ENCODE assay signal across 8 mouse cellular contexts in genomic region chr17:35049561-35050016, GRCm38 (mm10). TPM values are rescaled to one million over a fixed set of nuclear protein-coding genes. Genes with fewer than 3 reads are reported as not detected.
DNase-seq lines count a peak whose midpoint lies in the region; ATAC-seq and TF ChIP-seq lines count a peak whose summit lies in the region.

Gene Clic1, plus strand, starts transcription at chr17:35049966.

- H3K27ac ChIP-seq in forebrain, embryonic 12.5 days: peak within 1 kb of the TSS; percentile 96
- peak within 1 kb of the TSS; percentile 97 for H3K27ac ChIP-seq in hindbrain, embryonic 10.5 days
- H3K27ac ChIP-seq in limb, embryonic 14.5 days (replicated peaks; ENCODE audit: low read depth, low read length): peak within 1 kb of the TSS; percentile 97
- H3K27ac ChIP-seq in midbrain, embryonic 14.5 days (replicated peaks; ENCODE audit: low read depth, low read length): peak within 1 kb of the TSS; percentile 71

- peak; percentile 71 to 78 for DNase-seq in cerebellum, postnatal 10 days
- DNase-seq in cerebellum, adult 9-10 months: no peak
- DNase-seq in adrenal gland, adult 18-20 months (ENCODE audit: low spot score in 2 of 2): peak in 1 of 2 experiments; percentile 50
- DNase-seq in hindbrain, embryonic 10.5 days (ENCODE audit: low spot score): peak; percentile 84
- DNase-seq in limb, embryonic 14.5 days (ENCODE audit: low spot score): peak; percentile 92
- DNase-seq in midbrain, embryonic 14.5 days: peak; percentile 81
- peak; percentile 61 for DNase-seq in thymus, postnatal 0 days (ENCODE audit: low spot score)

- peaks cover 65% of the 10 kb centered on the region for H3K4me1 ChIP-seq in forebrain, embryonic 12.5 days
- H3K4me1 ChIP-seq in hindbrain, embryonic 10.5 days (replicated peaks): peaks cover 80% of the 10 kb centered on the region
- H3K4me1 ChIP-seq in limb, embryonic 14.5 days (ENCODE audit: control insufficient read depth, insufficient read depth, low read length): peaks cover 41% of the 10 kb centered on the region
- peaks cover 36% of the 10 kb centered on the region for H3K4me1 ChIP-seq in midbrain, embryonic 14.5 days (ENCODE audit: control insufficient read depth, insufficient read depth, low read length)

- peak within 1 kb of the TSS; percentile 85 for H3K9ac ChIP-seq in forebrain, embryonic 12.5 days
- peak within 1 kb of the TSS; percentile 79 for H3K9ac ChIP-seq in limb, embryonic 14.5 days (ENCODE audit: low read depth, low read length, severe bottlenecking)
- H3K9ac ChIP-seq in midbrain, embryonic 14.5 days (replicated peaks; ENCODE audit: low read length): peak within 1 kb of the TSS; percentile 51

- peak; percentile 49; the same call in 1 of the 2 replicates for TF ChIP-seq POLR2A in limb, embryonic 14.5 days (IDR thresholded peaks at IDR 0.05; ENCODE audit: borderline replicate concordance, extremely low read depth, insufficient read depth, insufficient read length)

- H3K4me3 ChIP-seq in forebrain, embryonic 12.5 days (replicated peaks): peak within 1 kb of the TSS; percentile 46
- H3K4me3 ChIP-seq in hindbrain, embryonic 10.5 days: peak within 1 kb of the TSS; percentile 76
- H3K4me3 ChIP-seq in limb, embryonic 14.5 days (replicated peaks; ENCODE audit: low read length): peak within 1 kb of the TSS; percentile 63
- peak within 1 kb of the TSS; percentile 32 for H3K4me3 ChIP-seq in midbrain, embryonic 14.5 days (replicated peaks; ENCODE audit: low read depth, low read length)

- H3K27me3 ChIP-seq in forebrain, embryonic 12.5 days: no peaks in the 10 kb centered on the region
- H3K27me3 ChIP-seq in hindbrain, embryonic 10.5 days (ENCODE audit: insufficient read depth, poor library complexity, severe bottlenecking): no peaks in the 10 kb centered on the region
- no peaks in the 10 kb centered on the region for H3K27me3 ChIP-seq in limb, embryonic 14.5 days (ENCODE audit: control insufficient read depth, insufficient read depth, low read length)
- no peaks in the 10 kb centered on the region for H3K27me3 ChIP-seq in midbrain, embryonic 14.5 days (ENCODE audit: control insufficient read depth, insufficient read depth, low read length)

- WGBS in forebrain, embryonic 12.5 days: 3% methylated on average over 11 of the region's 11 CpGs
- 2% methylated on average over 11 of the region's 11 CpGs for WGBS in hindbrain, embryonic 10.5 days
- WGBS in limb, embryonic 14.5 days: 3% methylated on average over 11 of the region's 11 CpGs
- 5% methylated on average over 11 of the region's 11 CpGs for WGBS in midbrain, embryonic 14.5 days

- H3K36me3 ChIP-seq in forebrain, embryonic 12.5 days (replicated peaks): peaks cover 22% of the 10 kb centered on the region
- H3K36me3 ChIP-seq in hindbrain, embryonic 10.5 days: peaks cover 26% of the 10 kb centered on the region
- peaks cover 26% of the 10 kb centered on the region for H3K36me3 ChIP-seq in limb, embryonic 14.5 days (ENCODE audit: control insufficient read depth, insufficient read depth, low read length)
- H3K36me3 ChIP-seq in midbrain, embryonic 14.5 days (ENCODE audit: control insufficient read depth, insufficient read depth, low read length): 0 out of 2 replicates have a peak, but pooled peaks cover 7% of the 10 kb centered on the region

- H3K4me2 ChIP-seq in forebrain, embryonic 12.5 days: peak within 1 kb of the TSS; percentile 78
- H3K4me2 ChIP-seq in limb, embryonic 14.5 days (replicated peaks; ENCODE audit: low read depth, low read length, severe bottlenecking): peak within 1 kb of the TSS; percentile 91
- H3K4me2 ChIP-seq in midbrain, embryonic 14.5 days (ENCODE audit: low read length): peak within 1 kb of the TSS; percentile 59

- ATAC-seq in forebrain, embryonic 12.5 days (ENCODE audit: low FRiP score): 0 out of 2 replicates have a peak, but pooled peaks have one; percentile 2
- peak; percentile 4; the same call in 1 of the 2 replicates for ATAC-seq in limb, embryonic 14.5 days (ENCODE audit: low FRiP score, low read depth)
- no peak for ATAC-seq in midbrain, embryonic 14.5 days (ENCODE audit: low FRiP score, low TSS enrichment)

- no peaks in the 10 kb centered on the region for H3K9me3 ChIP-seq in forebrain, embryonic 12.5 days
- 0 out of 2 replicates have a peak, but pooled peaks cover 5% of the 10 kb centered on the region for H3K9me3 ChIP-seq in hindbrain, embryonic 10.5 days
- H3K9me3 ChIP-seq in limb, embryonic 14.5 days (ENCODE audit: control insufficient read depth, low read length): no peaks in the 10 kb centered on the region
- no peaks in the 10 kb centered on the region for H3K9me3 ChIP-seq in midbrain, embryonic 14.5 days (ENCODE audit: control insufficient read depth, low read length)

RNA-seq across cellular contexts. Expression of gene Clic1, which starts in this region (rescaled TPM):
- total RNA-seq in adrenal gland, adult 18-20 months (2021): 10 to 100 TPM; 71.9 to 92.9 TPM
- 152 and 155 TPM in 2 replicates for polyA plus RNA-seq in forebrain, embryonic 12.5 days (2016; fragmentation: Nextera tagmentation; extraction: Ambion mirVana)
- 232 and 239 TPM in 2 replicates for polyA plus RNA-seq in hindbrain, embryonic 10.5 days (2016; fragmentation: Nextera tagmentation; extraction: Ambion mirVana)
- 229 and 236 TPM in 2 replicates for polyA plus RNA-seq in limb, embryonic 14.5 days (2012; rRNA removed)
- polyA plus RNA-seq in limb, embryonic 14.5 days (2014; fragmentation: Nextera tagmentation; extraction: Ambion mirVana): 103 and 108 TPM in 2 replicates
- 17.7 and 22.8 TPM in 2 replicates for polyA plus RNA-seq in midbrain, embryonic 14.5 days (2014; fragmentation: Nextera tagmentation; extraction: Ambion mirVana)
- polyA plus RNA-seq in thymus, postnatal 0 days (2015; fragmentation: Nextera tagmentation; extraction: Ambion mirVana): 501 and 524 TPM in 2 replicates
